Mouse (Mus musculus) forebrain, embryonic 15.5 days (tissue): ENCODE measurements around the gene Ppih. TPM values are rescaled to one million over a fixed set of nuclear protein-coding genes. Genes with fewer than 3 reads are reported as not detected.

Experiments used
- ATAC-seq: fragments of 200-750 bp; cut with Nextera tagmentation; replicated peaks from 2 replicates; pipeline ENCODE4 v1.8.0; 2017; ENCODE audit warnings: mild to moderate bottlenecking, moderate TSS enrichment, moderate library complexity
- H3K27ac ChIP-seq: fragments of 300-500 bp; sonication (generic); replicated peaks from 2 replicates; pipeline ENCODE4 v1.5.1; 2015; ENCODE audit warnings: mild to moderate bottlenecking, inconsistent platforms
- H3K27me3 ChIP-seq: fragments of 300-500 bp; sonication (generic); 2 replicates; pipeline ENCODE4 v1.6.1; 2015; ENCODE audit warnings: inconsistent platforms
- H3K36me3 ChIP-seq: fragments of 300-500 bp; sonication (generic); 2 replicates; pipeline ENCODE4 v1.6.1; 2015; ENCODE audit warnings: mild to moderate bottlenecking, inconsistent platforms
- H3K4me1 ChIP-seq: fragments of 300-500 bp; sonication (generic); 2 replicates; pipeline ENCODE4 v1.6.1; 2015; ENCODE audit warnings: inconsistent platforms
- H3K4me2 ChIP-seq: fragments of 300-500 bp; sonication (generic); replicated peaks from 2 replicates; pipeline ENCODE4 v1.6.1; 2015; ENCODE audit warnings: mild to moderate bottlenecking, inconsistent platforms
- H3K4me3 ChIP-seq: fragments of 300-500 bp; sonication (generic); 2 replicates; pipeline ENCODE4 v1.5.1; 2015; ENCODE audit warnings: mild to moderate bottlenecking, inconsistent platforms
- H3K9ac ChIP-seq: fragments of 300-500 bp; sonication (generic); replicated peaks from 2 replicates; pipeline ENCODE4 v1.6.1; 2015; ENCODE audit warnings: mild to moderate bottlenecking, inconsistent platforms
- H3K9me3 ChIP-seq: fragments of 300-500 bp; sonication (generic); 2 replicates; pipeline ENCODE4 v1.6.1; 2016; ENCODE audit warnings: inconsistent platforms
- WGBS: fragments of 180-500 bp; shearing (Covaris S2); methylation state at CpG from one replicate; pipeline ENCODE4 v1.1.7; 2015; ENCODE audit warnings: mixed read lengths; 5-methylcytosine and 5-hydroxymethylcytosine counted together
- polyA plus RNA-seq: library from polyadenylated mRNA; unstranded; fragments of >200 nt; fragmentation: Nextera tagmentation; extraction: Ambion mirVana; gene quantifications from 2 replicates; pipeline ENCODE4 v1.2.1, GENCODE M21; 2015

The Ppih gene
- polyA plus RNA-seq = 65.3 and 76.6 TPM in 2 replicates

GRCm38 (mm10) chr4:119320131-119320830, at the start of gene Ppih:
Ppih (minus strand) TSS chr4:119320546.
- Histone ChIP-seq H3K27me3 (peaks cover 3% of the 10 kb centered on the region; the same call in 1 of the 2 replicates), H3K9ac (peak within 1 kb of the TSS; percentile 61), H3K4me3 (peak within 1 kb of the TSS; percentile 82), H3K9me3 (no peaks in the 10 kb centered on the region), H3K4me2 (peak within 1 kb of the TSS; percentile 94), H3K36me3 (peaks cover 23% of the 10 kb centered on the region), H3K27ac (peak within 1 kb of the TSS; percentile 92), H3K4me1 (peaks cover 19% of the 10 kb centered on the region)
- WGBS = under 1% methylated on average over 44 of the region's 44 CpGs
- peak; percentile 99 for ATAC-seq

DNA sequence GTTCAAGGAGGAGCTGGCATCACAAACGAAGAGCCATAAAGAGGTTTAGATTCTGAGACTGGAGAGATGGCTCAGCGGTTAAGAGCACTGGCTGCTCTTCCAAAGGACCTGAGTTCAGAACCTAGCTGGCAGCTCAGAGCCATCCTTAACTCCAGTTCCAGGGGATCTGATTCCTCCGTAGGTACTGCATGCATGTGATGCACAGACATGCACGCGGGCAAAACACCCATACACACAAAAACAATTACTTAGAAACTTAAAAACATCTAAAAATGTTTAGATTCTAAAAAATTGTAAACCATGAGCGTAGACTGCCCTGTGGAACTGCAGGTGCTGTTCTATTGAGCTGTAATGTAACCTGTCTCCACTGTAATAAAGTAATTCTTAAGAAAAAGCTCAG, 49.1 kb upstream of the Ppih start:
- H3K36me3 ChIP-seq = no peaks in the 10 kb centered on the region
- no peaks in the 10 kb centered on the region for H3K9me3 ChIP-seq
- H3K4me1 ChIP-seq = no peaks in the 10 kb centered on the region
- no peak overlapping the region for H3K4me2 ChIP-seq
- 90% methylated on average over 6 of the region's 6 CpGs for WGBS
- no peak for ATAC-seq
- no peak overlapping the region for H3K27ac ChIP-seq
- no peaks in the 10 kb centered on the region for H3K27me3 ChIP-seq
- no peak overlapping the region for H3K9ac ChIP-seq
- no peak overlapping the region for H3K4me3 ChIP-seq

- Histone ChIP-seq H3K4me2 (no peak overlapping the region), H3K9ac (no peak overlapping the region), H3K4me1 (no peaks in the 10 kb centered on the region), H3K27me3 (no peaks in the 10 kb centered on the region), H3K27ac (no peak overlapping the region), H3K9me3 (no peaks in the 10 kb centered on the region), H3K4me3 (no peak overlapping the region), H3K36me3 (no peaks in the 10 kb centered on the region)
- WGBS = 69% methylated on average over 4 of the region's 4 CpGs
- ATAC-seq = no peak
These were observed 46.6 kb upstream of the Ppih start for GRCm38 (mm10) chr4:119366758-119367526.

- Histone ChIP-seq H3K4me1 (peaks cover 9% of the 10 kb centered on the region; the same call in 1 of the 2 replicates), H3K4me2 (no peak overlapping the region), H3K27me3 (no peaks in the 10 kb centered on the region), H3K9me3 (no peaks in the 10 kb centered on the region), H3K36me3 (no peaks in the 10 kb centered on the region), H3K27ac (no peak overlapping the region), H3K4me3 (no peak overlapping the region), H3K9ac (no peak overlapping the region)
- ATAC-seq = no peak
- WGBS = 80% methylated on average over 3 of the region's 3 CpGs
These were observed 41.9 kb upstream of the Ppih start for GRCm38 (mm10) chr4:119362231-119362630.

DNA sequence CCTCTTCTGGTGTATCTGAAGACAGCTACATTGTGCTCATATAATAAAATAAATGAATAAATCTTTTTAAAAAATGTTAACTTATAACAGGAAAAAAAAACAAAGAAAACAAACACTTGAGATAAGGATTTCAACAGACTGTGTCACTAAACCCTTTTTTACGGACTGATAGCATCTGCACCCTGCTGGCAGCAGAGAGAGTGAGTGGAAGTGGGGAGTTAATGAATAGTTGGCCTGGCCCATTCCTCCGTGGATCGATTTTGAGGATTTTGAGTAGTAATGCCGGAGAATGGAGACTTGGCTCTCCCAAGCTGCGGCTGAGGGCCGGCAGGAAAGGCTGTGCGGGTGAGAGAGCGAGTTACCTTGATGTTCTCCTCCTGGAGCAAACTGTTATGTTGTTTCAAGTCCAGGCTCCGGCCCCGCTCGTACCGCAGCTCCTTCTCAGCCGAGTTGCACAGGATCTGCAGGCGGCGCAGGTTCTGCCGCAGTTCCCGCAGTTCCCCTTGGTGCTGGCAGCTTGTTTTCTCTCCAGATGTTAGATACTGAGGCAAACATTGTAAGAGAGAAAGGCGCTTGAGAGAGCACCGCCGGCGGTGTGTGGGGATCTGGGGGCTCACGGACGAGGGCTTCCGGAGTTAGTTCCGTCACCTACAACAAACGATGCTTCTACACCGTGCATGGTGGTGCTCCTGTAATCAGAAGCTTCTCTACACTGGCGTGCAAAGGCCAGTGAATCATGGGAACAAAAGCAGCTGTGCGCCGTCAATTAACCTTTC, 39.0 kb upstream of the Ppih start:
- Histone ChIP-seq H3K27ac (peak overlapping the region; percentile 71), H3K4me2 (peak overlapping the region; percentile 64), H3K36me3 (no peaks in the 10 kb centered on the region), H3K4me3 (peak overlapping the region; percentile 41), H3K4me1 (peaks cover 9% of the 10 kb centered on the region; the same call in 1 of the 2 replicates), H3K9ac (peak overlapping the region; percentile 40), H3K27me3 (no peaks in the 10 kb centered on the region), H3K9me3 (no peaks in the 10 kb centered on the region)
- no peak for ATAC-seq
- 6% methylated on average over 30 of the region's 30 CpGs for WGBS

DNA sequence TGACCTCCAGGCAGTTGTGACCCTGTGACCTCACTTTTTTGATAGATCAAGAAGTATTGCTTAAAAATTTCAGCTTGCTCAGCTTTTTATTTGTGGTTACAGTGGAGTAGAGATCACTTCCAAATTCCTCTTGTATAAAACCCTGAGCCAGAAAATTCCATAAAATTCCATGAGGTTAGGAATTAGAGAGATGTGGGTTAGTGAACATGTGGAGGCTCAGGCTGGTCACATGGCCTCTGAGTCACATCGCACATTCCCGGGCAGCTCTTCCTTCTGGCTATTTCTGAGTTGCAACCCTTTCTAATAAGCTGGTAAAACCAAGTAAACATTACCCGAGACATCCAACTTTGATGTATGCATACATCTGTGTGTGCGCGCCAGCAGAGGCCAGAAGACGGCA, 25.2 kb upstream of the Ppih start:
- H3K9me3 ChIP-seq = no peaks in the 10 kb centered on the region
- no peaks in the 10 kb centered on the region for H3K36me3 ChIP-seq
- no peaks in the 10 kb centered on the region for H3K4me1 ChIP-seq
- WGBS = 94% methylated on average over 6 of the region's 6 CpGs
- no peak for ATAC-seq
- no peak overlapping the region for H3K9ac ChIP-seq
- no peak overlapping the region for H3K27ac ChIP-seq
- no peak overlapping the region for H3K4me2 ChIP-seq
- no peak overlapping the region for H3K4me3 ChIP-seq
- no peaks in the 10 kb centered on the region for H3K27me3 ChIP-seq

GRCm38 (mm10) chr4:119338861-119339361, 18.6 kb upstream of the Ppih start:
- peak overlapping the region; percentile 19 for H3K4me3 ChIP-seq
- peak; percentile 91 for ATAC-seq
- 2% methylated on average over 10 of the region's 10 CpGs for WGBS

DNA sequence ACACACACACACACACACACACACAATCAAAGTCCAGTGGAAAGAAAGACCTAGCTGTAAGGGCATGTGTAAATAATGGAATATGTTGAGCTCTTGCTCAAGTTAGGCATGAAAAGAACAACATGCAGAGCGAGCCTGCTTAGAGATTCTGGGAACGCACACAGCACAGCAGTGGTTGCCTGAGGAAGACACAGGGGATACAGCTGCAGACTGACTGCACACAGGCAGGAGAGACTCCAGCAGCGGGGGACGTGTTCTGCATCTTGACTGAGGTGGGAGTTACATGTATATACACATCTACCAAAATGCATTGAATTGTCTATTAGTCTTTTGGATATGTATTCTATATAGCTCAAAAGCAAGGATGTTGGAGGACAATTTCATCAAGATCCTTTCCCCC, 18.1 kb upstream of the Ppih start:
- Histone ChIP-seq H3K9ac (peak overlapping the region; percentile 29; the same call in 1 of the 2 replicates), H3K4me1 (peaks cover 10% of the 10 kb centered on the region), H3K27me3 (no peaks in the 10 kb centered on the region), H3K36me3 (no peaks in the 10 kb centered on the region), H3K9me3 (no peaks in the 10 kb centered on the region), H3K4me2 (peak overlapping the region; percentile 45), H3K4me3 (peak overlapping the region; percentile 19), H3K27ac (peak overlapping the region; percentile 87)
- ATAC-seq = peak; percentile 89
- WGBS = 27% methylated on average over 4 of the region's 4 CpGs

More at GRCm38 (mm10) chr4:119338861-119339361, 18.6 kb upstream of the Ppih start:
- H3K27ac ChIP-seq = peak overlapping the region; percentile 87
- peaks cover 10% of the 10 kb centered on the region for H3K4me1 ChIP-seq
- H3K36me3 ChIP-seq = no peaks in the 10 kb centered on the region
- no peaks in the 10 kb centered on the region for H3K9me3 ChIP-seq
- H3K27me3 ChIP-seq = no peaks in the 10 kb centered on the region
- peak overlapping the region; percentile 29; the same call in 1 of the 2 replicates for H3K9ac ChIP-seq
- peak overlapping the region; percentile 45 for H3K4me2 ChIP-seq

DNA sequence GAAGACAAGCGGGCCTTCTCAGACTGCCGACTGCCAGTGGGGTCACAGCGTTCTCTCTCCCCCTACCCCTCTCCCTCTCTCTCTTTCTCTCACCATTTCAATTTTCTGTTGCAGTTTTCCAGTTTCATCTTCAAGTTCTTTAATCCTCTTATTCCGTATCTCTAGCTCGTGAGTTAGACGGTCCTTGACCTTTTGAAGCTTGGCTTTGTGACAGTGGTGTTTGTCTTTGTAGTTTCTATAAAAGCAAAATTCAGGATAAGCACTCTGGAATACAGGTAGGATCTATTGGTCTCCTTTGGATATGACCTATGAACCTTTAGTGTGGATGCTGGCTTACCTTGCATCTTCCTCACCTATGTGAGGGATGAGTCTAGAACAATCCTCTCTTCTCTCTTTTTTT, 13.1 kb upstream of the Ppih start:
- ATAC-seq = no peak
- no peak overlapping the region for H3K4me2 ChIP-seq
- no peak overlapping the region for H3K27ac ChIP-seq
- no peaks in the 10 kb centered on the region for H3K36me3 ChIP-seq
- no peaks in the 10 kb centered on the region for H3K9me3 ChIP-seq
- peaks cover 5% of the 10 kb centered on the region for H3K4me1 ChIP-seq
- H3K4me3 ChIP-seq = no peak overlapping the region
- WGBS = 86% methylated on average over 6 of the region's 6 CpGs
- no peak overlapping the region for H3K9ac ChIP-seq
- no peaks in the 10 kb centered on the region for H3K27me3 ChIP-seq

DNA sequence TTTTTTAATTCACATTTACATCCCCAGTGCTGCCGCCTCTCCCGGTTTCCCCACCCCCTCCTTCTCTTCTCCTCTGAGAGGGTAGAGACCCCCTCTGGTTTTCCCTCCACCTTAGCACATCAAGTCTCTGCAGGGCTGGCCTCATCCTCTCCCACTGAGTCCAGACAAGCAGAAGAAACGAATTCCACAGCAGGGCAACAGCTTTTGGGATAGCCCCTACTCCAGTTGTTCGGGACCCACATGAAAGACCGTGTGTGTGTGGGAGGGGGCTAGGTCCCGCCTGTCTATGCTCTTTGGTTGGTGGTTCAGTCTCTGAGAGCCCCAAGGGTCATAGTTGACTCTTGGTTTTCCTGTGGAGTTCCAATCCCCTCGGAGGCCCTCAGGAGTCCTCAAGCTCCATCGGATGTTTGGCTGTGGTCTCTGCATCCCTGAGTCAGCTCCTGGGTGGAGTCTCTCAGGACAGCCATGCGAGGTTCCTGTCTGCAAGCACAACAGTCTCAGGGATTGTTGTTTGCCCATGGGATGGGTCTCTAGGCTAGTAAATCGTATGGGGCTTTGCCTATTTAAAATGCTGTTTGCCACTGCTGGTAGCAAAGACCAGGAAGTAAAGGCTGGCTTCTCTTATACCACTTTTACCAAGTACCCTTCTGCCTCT, 677 bp upstream of the Ppih start:
- Histone ChIP-seq H3K4me1 (peaks cover 19% of the 10 kb centered on the region), H3K9me3 (no peaks in the 10 kb centered on the region), H3K36me3 (peaks cover 16% of the 10 kb centered on the region), H3K27me3 (peaks cover 3% of the 10 kb centered on the region; the same call in 1 of the 2 replicates), H3K27ac (peak overlapping the region; percentile 92), H3K4me3 (peak overlapping the region; percentile 82), H3K9ac (peak overlapping the region; percentile 60), H3K4me2 (peak overlapping the region; percentile 94)
- WGBS = 28% methylated on average over 10 of the region's 10 CpGs
- ATAC-seq = peak; percentile 76

DNA sequence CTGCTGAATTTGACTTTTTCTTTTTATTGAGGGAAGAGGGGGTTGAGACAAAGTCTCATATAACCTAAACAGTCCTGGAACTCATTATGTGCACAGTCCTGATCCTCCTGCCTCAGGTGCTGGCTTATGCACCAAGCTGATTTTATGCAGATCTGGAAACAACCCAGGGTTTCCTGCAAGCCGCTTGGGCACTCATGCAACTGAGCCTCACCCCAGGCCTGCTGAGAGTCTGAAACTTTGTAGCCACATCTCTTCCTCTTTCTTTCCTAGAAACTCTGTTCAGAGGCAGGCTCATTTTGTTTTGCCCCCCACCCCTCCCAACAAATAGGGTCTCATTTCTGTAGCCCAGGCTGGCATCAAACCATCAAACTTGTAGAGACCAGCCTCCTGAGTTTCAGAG, 6.6 kb downstream of the Ppih start:
- Histone ChIP-seq H3K9ac (no peak overlapping the region), H3K4me1 (0 out of 2 replicates have a peak, but pooled peaks cover 2% of the 10 kb centered on the region), H3K27ac (no peak overlapping the region), H3K4me2 (no peak overlapping the region), H3K4me3 (no peak overlapping the region), H3K36me3 (peaks cover 65% of the 10 kb centered on the region), H3K9me3 (no peaks in the 10 kb centered on the region), H3K27me3 (no peaks in the 10 kb centered on the region)
- ATAC-seq = no peak
- 86% methylated on average over 1 of the region's 1 CpGs for WGBS
